Mouse (Mus musculus) cerebellum, adult 9-10 months (tissue): ENCODE results near the gene 2900011O08Rik.

Source experiments
- DNase-seq: peaks from one replicate; pipeline ENCODE4 v3.0.0; 2022

2900011O08Rik gene

GRCm38 (mm10) chr16:14070471-14071169, 84.2 kb downstream of the 2900011O08Rik start:
- no peak for DNase-seq

GRCm38 (mm10) chr16:14082925-14083324, 96.5 kb downstream of the 2900011O08Rik start:
- DNase-seq: no peak

GRCm38 (mm10) chr16:14088249-14088648, 101.8 kb downstream of the 2900011O08Rik start:
- DNase-seq: no peak

GRCm38 (mm10) chr16:14089296-14089695, 102.9 kb downstream of the 2900011O08Rik start:
- DNase-seq: no peak

- DNase-seq: no peak
Observed at GRCm38 (mm10) chr16:14091771-14092170, 105.4 kb downstream of the 2900011O08Rik start.

GRCm38 (mm10) chr16:14105891-14106290, 119.5 kb downstream of the 2900011O08Rik start:
- no peak for DNase-seq

- DNase-seq: no peak
Observed at GRCm38 (mm10) chr16:14109651-14110230, 123.3 kb downstream of the 2900011O08Rik start.

GRCm38 (mm10) chr16:14110922-14111321, 124.5 kb downstream of the 2900011O08Rik start:
- no peak for DNase-seq

GRCm38 (mm10) chr16:14112133-14112532, 125.7 kb downstream of the 2900011O08Rik start:
- DNase-seq: no peak

GRCm38 (mm10) chr16:14112742-14113141, 126.3 kb downstream of the 2900011O08Rik start:
- DNase-seq: no peak

- DNase-seq: no peak
Observed at GRCm38 (mm10) chr16:14117299-14117698, 130.9 kb downstream of the 2900011O08Rik start.

- DNase-seq: peak; percentile 88
Observed at GRCm38 (mm10) chr16:14120941-14121340, 134.5 kb downstream of the 2900011O08Rik start.

- no peak for DNase-seq
Observed at GRCm38 (mm10) chr16:14121563-14121962, 135.2 kb downstream of the 2900011O08Rik start.

- no peak for DNase-seq
Observed at GRCm38 (mm10) chr16:14122586-14122985, 136.2 kb downstream of the 2900011O08Rik start.

- no peak for DNase-seq
Observed at GRCm38 (mm10) chr16:14123901-14124300, 137.5 kb downstream of the 2900011O08Rik start.

- DNase-seq: no peak
Observed at GRCm38 (mm10) chr16:14124709-14125108, 138.3 kb downstream of the 2900011O08Rik start.

GRCm38 (mm10) chr16:14125253-14125652, 138.8 kb downstream of the 2900011O08Rik start:
- no peak for DNase-seq

GRCm38 (mm10) chr16:14128977-14129376, 142.6 kb downstream of the 2900011O08Rik start:
- DNase-seq: no peak

GRCm38 (mm10) chr16:14130796-14131195, 144.4 kb downstream of the 2900011O08Rik start:
- DNase-seq: no peak

GRCm38 (mm10) chr16:14131376-14131775, 145.0 kb downstream of the 2900011O08Rik start:
- no peak for DNase-seq

- no peak for DNase-seq
Observed at GRCm38 (mm10) chr16:14131838-14132237, 145.4 kb downstream of the 2900011O08Rik start.

- no peak for DNase-seq
Observed at GRCm38 (mm10) chr16:14135014-14135413, 148.6 kb downstream of the 2900011O08Rik start.

- peak; percentile 56 for DNase-seq
Observed at GRCm38 (mm10) chr16:14137976-14138561, 151.7 kb downstream of the 2900011O08Rik start.

- DNase-seq: no peak
Observed at GRCm38 (mm10) chr16:14139106-14139505, 152.7 kb downstream of the 2900011O08Rik start.
